8 mouse cellular contexts compared by ENCODE assay signal in the genomic region with DNA sequence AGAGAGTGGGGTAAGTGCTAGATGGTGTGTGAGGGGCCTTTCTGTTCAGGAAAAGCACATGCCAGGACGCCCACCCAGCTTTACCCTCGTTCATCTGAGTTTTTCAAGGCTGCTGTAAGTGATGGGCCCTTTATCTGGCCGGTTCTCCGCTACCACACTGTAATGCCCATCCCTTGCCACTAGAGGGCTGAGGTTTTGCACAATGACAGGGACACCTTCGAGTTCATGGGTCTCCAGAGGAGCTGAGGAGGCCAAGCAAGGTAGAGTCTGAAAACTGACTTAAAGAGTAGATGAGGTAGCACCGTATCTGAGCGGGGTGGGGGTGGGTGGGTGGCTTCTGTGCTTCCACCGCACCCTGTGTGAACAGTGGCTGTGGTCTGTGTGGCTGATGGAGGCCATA. TPM values are rescaled to one million over a fixed set of nuclear protein-coding genes. Genes with fewer than 3 reads are reported as not detected.
A peak's percentile ranks its signal among the peaks of the same experiment; 100 is the strongest.
DNase-seq lines count a peak whose midpoint lies in the region; ATAC-seq and TF ChIP-seq lines count a peak whose summit lies in the region.

No protein-coding gene starts in this region.

- 28% methylated on average over 8 of the region's 8 CpGs for WGBS in embryonic facial prominence, embryonic 11.5 days
- WGBS in lung, embryonic 14.5 days: 18% methylated on average over 8 of the region's 8 CpGs

- no peaks in the 10 kb centered on the region for H3K36me3 ChIP-seq in embryonic facial prominence, embryonic 11.5 days (replicated peaks; ENCODE audit: control insufficient read depth, insufficient read depth, low read depth, low read length)
- H3K36me3 ChIP-seq in lung, embryonic 14.5 days (ENCODE audit: insufficient read depth): no peaks in the 10 kb centered on the region

- no peaks in the 10 kb centered on the region for H3K4me1 ChIP-seq in embryonic facial prominence, embryonic 11.5 days (ENCODE audit: control insufficient read depth, insufficient read depth, low read length)
- H3K4me1 ChIP-seq in lung, embryonic 14.5 days (ENCODE audit: insufficient read depth): no peaks in the 10 kb centered on the region

- peak; percentile 74; the same call in 1 of the 2 replicates for ATAC-seq in embryonic facial prominence, embryonic 11.5 days (replicated peaks; ENCODE audit: insufficient number of reproducible peaks, low FRiP score, low TSS enrichment, low read depth)
- peak; percentile 31; the same call in 1 of the 2 replicates for ATAC-seq in lung, embryonic 14.5 days (ENCODE audit: insufficient read depth)

- no peak overlapping the region for H3K4me3 ChIP-seq in embryonic facial prominence, embryonic 11.5 days (ENCODE audit: low read depth, low read length)
- no peak overlapping the region for H3K4me3 ChIP-seq in lung, embryonic 14.5 days (ENCODE audit: low read depth, low read length)

- H3K27me3 ChIP-seq in embryonic facial prominence, embryonic 11.5 days (ENCODE audit: control insufficient read depth, insufficient read depth, low read length): no peaks in the 10 kb centered on the region
- H3K27me3 ChIP-seq in lung, embryonic 14.5 days (ENCODE audit: insufficient read depth, low read length): no peaks in the 10 kb centered on the region

- peak; percentile 55 to 65 for DNase-seq in right cerebral cortex, postnatal 10 days (ENCODE audit: low spot score in 2 of 2)
- no peak for DNase-seq in right cerebral cortex, postnatal 25 days
- DNase-seq in adrenal gland, postnatal 14 days: peak; percentile 69
- DNase-seq in embryonic facial prominence, embryonic 11.5 days (ENCODE audit: low spot score): peak; percentile 77
- DNase-seq in hindlimb bud, embryonic 11.5 days (ENCODE audit: extremely low spot score, low read depth, low spot score): peak; percentile 26
- DNase-seq in lung, embryonic 14.5 days: peak; percentile 79
- DNase-seq in ovary, postnatal 14 days (ENCODE audit: low spot score): peak; percentile 56
- DNase-seq in frontal cortex, postnatal 25 days (ENCODE audit: low spot score in 2 of 2): no peak

- no peak overlapping the region for H3K9ac ChIP-seq in embryonic facial prominence, embryonic 11.5 days (replicated peaks; ENCODE audit: low read length)
- H3K9ac ChIP-seq in lung, embryonic 14.5 days: no peak overlapping the region

- TF ChIP-seq CTCF in lung, embryonic 14.5 days (IDR thresholded peaks at IDR 0.05; ENCODE audit: low read depth): peak; percentile 94

- H3K9me3 ChIP-seq in embryonic facial prominence, embryonic 11.5 days (replicated peaks; ENCODE audit: control insufficient read depth, low read length): no peaks in the 10 kb centered on the region
- no peaks in the 10 kb centered on the region for H3K9me3 ChIP-seq in lung, embryonic 14.5 days (ENCODE audit: low read depth, low read length)

- no peak overlapping the region for H3K27ac ChIP-seq in embryonic facial prominence, embryonic 11.5 days (replicated peaks; ENCODE audit: low read depth, low read length)
- H3K27ac ChIP-seq in lung, embryonic 14.5 days (ENCODE audit: low read depth): no peak overlapping the region

- no peak overlapping the region for H3K4me2 ChIP-seq in embryonic facial prominence, embryonic 11.5 days (ENCODE audit: low read depth, low read length)
- no peak overlapping the region for H3K4me2 ChIP-seq in lung, embryonic 14.5 days

RNA-seq across cellular contexts. Expression of a gene that starts 27.2 kb away (rescaled TPM):
- not detected in 2 replicates for total RNA-seq in adrenal gland, postnatal 14 days (2021)
- 0.50 and 0.53 TPM in 2 replicates for polyA plus RNA-seq in embryonic facial prominence, embryonic 11.5 days (2014; fragmentation: Nextera tagmentation; extraction: Ambion mirVana)
- 0.18 TPM in 1 of 2 replicates, not detected in the other for polyA plus RNA-seq in lung, embryonic 14.5 days (2014; fragmentation: Nextera tagmentation; extraction: Ambion mirVana)

Comparison
In these comparisons a context has a peak if more than half of its experiments do, and no peak if none do; other contexts are left out.
1. DNase-seq: peak in right cerebral cortex, postnatal 10 days (2 of 2), adrenal gland, postnatal 14 days (single experiment), embryonic facial prominence, embryonic 11.5 days (single experiment), hindlimb bud, embryonic 11.5 days (single experiment), lung, embryonic 14.5 days (single experiment) and ovary, postnatal 14 days (single experiment); none in right cerebral cortex, postnatal 25 days (single experiment) and frontal cortex, postnatal 25 days (0 of 2).